Mouse (Mus musculus): Measurements from ENCODE around the gene 4930452B06Rik. TPM values are rescaled to one million over a fixed set of nuclear protein-coding genes. Genes with fewer than 3 reads are reported as not detected.
"Not testable (repeated sequence)": the region's sequence is repeated elsewhere in the genome, so short reads cannot be mapped to it uniquely, and the experiment has no call there.

4930452B06Rik gene
- polyA plus RNA-seq, 1 experiment from 2014 or later = 12.7 TPM

DNA sequence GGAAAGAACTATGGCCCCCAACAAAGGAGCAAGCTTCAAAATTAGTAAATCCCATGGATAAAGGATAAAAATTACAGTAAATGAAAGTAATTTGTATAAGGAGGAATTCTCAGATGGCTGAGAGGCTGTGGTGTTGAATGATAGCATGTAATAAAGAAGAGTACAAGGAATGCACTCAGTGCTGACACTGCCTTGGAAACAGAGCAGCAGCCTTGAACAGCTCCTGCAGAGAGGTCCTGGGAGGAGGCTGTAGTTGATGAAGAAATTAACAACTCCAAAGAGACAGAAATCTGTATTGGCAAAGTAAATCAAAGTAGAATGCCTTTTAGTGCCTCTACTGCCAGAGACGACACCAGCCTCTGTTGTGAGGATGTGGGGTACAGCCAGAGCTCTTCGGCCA, 61.1 kb downstream of the 4930452B06Rik start:
- no peak overlapping the region for H3K4me3 ChIP-seq (ENCODE audit: low read depth, low read length)
- WGBS = 86% methylated on average over 2 of the region's 2 CpGs
- H3K4me2 ChIP-seq = no peak overlapping the region
- ATAC-seq (ENCODE audit: low FRiP score) = no peak
- H3K27me3 ChIP-seq (ENCODE audit: control insufficient read depth, insufficient read depth, low read length) = no peaks in the 10 kb centered on the region
- no peaks in the 10 kb centered on the region for H3K9me3 ChIP-seq (ENCODE audit: control insufficient read depth, low read length)
- DNase-seq (ENCODE audit: low spot score, missing footprints) = no peak
- no peak overlapping the region for H3K9ac ChIP-seq (ENCODE audit: low read length)
- no peak overlapping the region for H3K27ac ChIP-seq (ENCODE audit: low read depth, low read length)
- no peaks in the 10 kb centered on the region for H3K36me3 ChIP-seq (ENCODE audit: control insufficient read depth, insufficient read depth, low read length)
- no peaks in the 10 kb centered on the region for H3K4me1 ChIP-seq (ENCODE audit: control insufficient read depth, insufficient read depth, low read length)

DNA sequence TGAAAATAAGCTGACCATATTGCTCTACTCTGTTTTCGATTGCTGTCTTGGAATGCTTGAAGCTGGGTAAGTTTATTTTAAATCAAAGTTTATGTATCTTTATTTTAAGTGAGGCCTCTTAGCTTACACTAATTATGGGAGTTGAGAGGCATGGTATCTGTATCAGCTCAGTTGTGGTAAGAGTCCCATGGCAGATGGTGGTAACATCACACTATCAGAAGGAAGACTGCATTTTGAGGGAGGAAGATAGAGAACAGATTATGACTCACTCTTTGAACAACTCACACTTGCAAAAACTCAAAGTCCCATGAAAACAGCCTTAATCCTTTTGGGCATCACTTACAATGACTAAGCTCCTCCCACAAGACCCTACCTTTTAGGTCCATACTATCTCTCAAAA, 81.0 kb downstream of the 4930452B06Rik start:
- Histone ChIP-seq H3K9ac (ENCODE audit: low read length) (no peak overlapping the region), H3K4me2 (no peak overlapping the region), H3K36me3 (ENCODE audit: control insufficient read depth, insufficient read depth, low read length) (no peaks in the 10 kb centered on the region), H3K9me3 (ENCODE audit: control insufficient read depth, low read length) (no peaks in the 10 kb centered on the region), H3K27ac (ENCODE audit: low read depth, low read length) (no peak overlapping the region), H3K27me3 (ENCODE audit: control insufficient read depth, insufficient read depth, low read length) (no peaks in the 10 kb centered on the region), H3K4me3 (ENCODE audit: low read depth, low read length) (no peak overlapping the region), H3K4me1 (ENCODE audit: control insufficient read depth, insufficient read depth, low read length) (no peaks in the 10 kb centered on the region)
- ATAC-seq (ENCODE audit: low FRiP score) (no peak), DNase-seq (ENCODE audit: low spot score, missing footprints) (no peak)
- WGBS = 95% methylated on average over 1 of the region's 1 CpGs

DNA sequence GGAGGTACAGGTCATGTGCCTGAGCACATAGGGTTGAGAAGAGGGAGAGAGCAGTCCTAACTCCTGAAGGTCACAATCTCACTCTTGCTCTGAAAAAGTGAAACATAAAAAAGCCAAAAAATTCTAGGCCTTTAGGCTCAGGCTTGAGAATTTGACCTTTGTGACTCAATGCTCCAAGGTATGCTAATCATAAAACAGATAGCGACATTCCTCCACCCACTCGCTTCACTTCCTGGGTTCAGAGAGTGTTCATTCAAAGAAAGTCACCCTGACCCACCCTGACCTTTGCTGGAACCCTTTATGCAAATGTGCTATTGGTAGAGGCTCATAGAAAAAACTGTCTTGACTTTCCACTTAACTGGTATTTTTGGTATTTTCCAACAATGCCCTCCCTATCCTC, 115.0 kb downstream of the 4930452B06Rik start:
- not testable (repeated sequence) for H3K27ac ChIP-seq (ENCODE audit: low read depth, low read length); H3K27me3 ChIP-seq (ENCODE audit: control insufficient read depth, insufficient read depth, low read length); H3K36me3 ChIP-seq (ENCODE audit: control insufficient read depth, insufficient read depth, low read length); H3K9ac ChIP-seq (ENCODE audit: low read length); H3K9me3 ChIP-seq (ENCODE audit: control insufficient read depth, low read length); H3K4me3 ChIP-seq (ENCODE audit: low read depth, low read length); ATAC-seq (ENCODE audit: low FRiP score); H3K4me1 ChIP-seq (ENCODE audit: control insufficient read depth, insufficient read depth, low read length); H3K4me2 ChIP-seq; DNase-seq (ENCODE audit: low spot score, missing footprints)
- WGBS = 92% methylated on average over 2 of the region's 2 CpGs

- H3K9ac ChIP-seq (ENCODE audit: low read length) = no peak overlapping the region
- H3K9me3 ChIP-seq (ENCODE audit: control insufficient read depth, low read length) = no peaks in the 10 kb centered on the region
- no peak overlapping the region for H3K27ac ChIP-seq (ENCODE audit: low read depth, low read length)
- DNase-seq (ENCODE audit: low spot score, missing footprints) (no peak), ATAC-seq (ENCODE audit: low FRiP score) (no peak)
- 80% methylated on average over 4 of the region's 4 CpGs for WGBS
- no peaks in the 10 kb centered on the region for H3K4me1 ChIP-seq (ENCODE audit: control insufficient read depth, insufficient read depth, low read length)
- H3K4me2 ChIP-seq = no peak overlapping the region
- H3K27me3 ChIP-seq (ENCODE audit: control insufficient read depth, insufficient read depth, low read length) = no peaks in the 10 kb centered on the region
- H3K36me3 ChIP-seq (ENCODE audit: control insufficient read depth, insufficient read depth, low read length) = no peaks in the 10 kb centered on the region
- H3K4me3 ChIP-seq (ENCODE audit: low read depth, low read length) = no peak overlapping the region
Measured at GRCm38 (mm10) chr14:8549108-8549507, 116.9 kb downstream of the 4930452B06Rik start.

DNA sequence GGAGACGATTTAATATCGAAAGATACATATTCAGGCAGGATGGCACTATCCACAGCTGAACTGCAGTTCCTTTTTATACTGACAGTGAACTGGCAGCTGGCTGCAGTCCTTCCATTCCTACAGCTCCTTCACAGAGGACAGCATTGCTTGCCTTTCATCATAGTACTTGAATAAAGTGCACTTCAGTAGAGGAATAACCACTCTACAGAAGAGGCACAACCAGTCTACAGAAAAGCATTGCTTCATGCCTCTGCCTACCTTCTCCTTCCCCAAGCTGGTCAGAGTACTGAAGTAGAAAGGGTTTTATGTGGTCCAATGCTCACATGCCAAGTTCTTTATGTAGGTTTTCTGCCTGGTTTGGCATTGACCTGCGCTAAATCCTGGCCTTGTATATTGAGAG, 130.0 kb downstream of the 4930452B06Rik start:
- ATAC-seq (ENCODE audit: low FRiP score) = no peak
- no peak overlapping the region for H3K9ac ChIP-seq (ENCODE audit: low read length)
- WGBS = 90% methylated on average over 3 of the region's 3 CpGs
- H3K4me3 ChIP-seq (ENCODE audit: low read depth, low read length) = no peak overlapping the region
- no peak for DNase-seq (ENCODE audit: low spot score, missing footprints)
- H3K27me3 ChIP-seq (ENCODE audit: control insufficient read depth, insufficient read depth, low read length) = no peaks in the 10 kb centered on the region
- H3K36me3 ChIP-seq (ENCODE audit: control insufficient read depth, insufficient read depth, low read length) = no peaks in the 10 kb centered on the region
- H3K27ac ChIP-seq (ENCODE audit: low read depth, low read length) = no peak overlapping the region
- H3K4me2 ChIP-seq = no peak overlapping the region
- H3K4me1 ChIP-seq (ENCODE audit: control insufficient read depth, insufficient read depth, low read length) = no peaks in the 10 kb centered on the region
- no peaks in the 10 kb centered on the region for H3K9me3 ChIP-seq (ENCODE audit: control insufficient read depth, low read length)

- H3K4me2 ChIP-seq = no peak overlapping the region
- H3K4me1 ChIP-seq (ENCODE audit: control insufficient read depth, insufficient read depth, low read length) = no peaks in the 10 kb centered on the region
- no peaks in the 10 kb centered on the region for H3K27me3 ChIP-seq (ENCODE audit: control insufficient read depth, insufficient read depth, low read length)
- no peaks in the 10 kb centered on the region for H3K36me3 ChIP-seq (ENCODE audit: control insufficient read depth, insufficient read depth, low read length)
- H3K4me3 ChIP-seq (ENCODE audit: low read depth, low read length) = no peak overlapping the region
- H3K9ac ChIP-seq (ENCODE audit: low read length) = no peak overlapping the region
- 90% methylated on average over 6 of the region's 6 CpGs for WGBS
- ATAC-seq (ENCODE audit: low FRiP score) = no peak
- H3K9me3 ChIP-seq (ENCODE audit: control insufficient read depth, low read length) = no peaks in the 10 kb centered on the region; the same call in 1 of the 2 replicates
- DNase-seq (ENCODE audit: low spot score, missing footprints) = no peak
- no peak overlapping the region for H3K27ac ChIP-seq (ENCODE audit: low read depth, low read length)
Measured at GRCm38 (mm10) chr14:8525232-8525631, 140.8 kb downstream of the 4930452B06Rik start.

GRCm38 (mm10) chr14:8517681-8518080, 148.4 kb downstream of the 4930452B06Rik start:
- H3K9ac ChIP-seq (ENCODE audit: low read length) = no peak overlapping the region
- no peak overlapping the region for H3K4me3 ChIP-seq (ENCODE audit: low read depth, low read length)
- H3K36me3 ChIP-seq (ENCODE audit: control insufficient read depth, insufficient read depth, low read length) = no peaks in the 10 kb centered on the region
- H3K9me3 ChIP-seq (ENCODE audit: control insufficient read depth, low read length) = no peaks in the 10 kb centered on the region
- 85% methylated on average over 6 of the region's 6 CpGs for WGBS
- DNase-seq (ENCODE audit: low spot score, missing footprints) (no peak), ATAC-seq (ENCODE audit: low FRiP score) (no peak)
- H3K27ac ChIP-seq (ENCODE audit: low read depth, low read length) = no peak overlapping the region
- H3K27me3 ChIP-seq (ENCODE audit: control insufficient read depth, insufficient read depth, low read length) = no peaks in the 10 kb centered on the region
- H3K4me2 ChIP-seq = no peak overlapping the region
- no peaks in the 10 kb centered on the region for H3K4me1 ChIP-seq (ENCODE audit: control insufficient read depth, insufficient read depth, low read length)

DNA sequence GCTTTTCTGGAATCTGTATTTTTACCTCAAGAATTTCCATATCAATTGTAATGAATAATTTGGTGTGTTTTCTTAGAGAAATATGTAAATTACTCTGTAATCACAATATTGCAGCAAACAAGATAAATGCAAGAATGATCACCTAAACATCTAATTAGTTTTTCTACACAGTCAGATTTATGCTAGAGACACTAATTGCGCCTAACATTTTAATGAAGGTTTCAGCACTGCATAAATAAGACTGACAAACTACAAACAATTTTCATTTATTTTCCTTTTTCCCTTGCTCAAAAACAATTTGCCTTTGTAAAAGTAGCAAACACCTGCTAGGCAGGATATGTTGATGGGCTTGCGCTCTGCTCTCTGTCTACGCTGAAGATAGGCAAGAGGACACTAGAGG, 152.0 kb downstream of the 4930452B06Rik start:
- H3K4me2 ChIP-seq = no peak overlapping the region
- DNase-seq (ENCODE audit: low spot score, missing footprints) = no peak
- no peak overlapping the region for H3K9ac ChIP-seq (ENCODE audit: low read length)
- no peak overlapping the region for H3K27ac ChIP-seq (ENCODE audit: low read depth, low read length)
- H3K9me3 ChIP-seq (ENCODE audit: control insufficient read depth, low read length) = no peaks in the 10 kb centered on the region
- ATAC-seq (ENCODE audit: low FRiP score) = no peak
- no peaks in the 10 kb centered on the region for H3K4me1 ChIP-seq (ENCODE audit: control insufficient read depth, insufficient read depth, low read length)
- H3K4me3 ChIP-seq (ENCODE audit: low read depth, low read length) = no peak overlapping the region
- H3K27me3 ChIP-seq (ENCODE audit: control insufficient read depth, insufficient read depth, low read length) = no peaks in the 10 kb centered on the region
- no peaks in the 10 kb centered on the region for H3K36me3 ChIP-seq (ENCODE audit: control insufficient read depth, insufficient read depth, low read length)
- 93% methylated on average over 3 of the region's 3 CpGs for WGBS

DNA sequence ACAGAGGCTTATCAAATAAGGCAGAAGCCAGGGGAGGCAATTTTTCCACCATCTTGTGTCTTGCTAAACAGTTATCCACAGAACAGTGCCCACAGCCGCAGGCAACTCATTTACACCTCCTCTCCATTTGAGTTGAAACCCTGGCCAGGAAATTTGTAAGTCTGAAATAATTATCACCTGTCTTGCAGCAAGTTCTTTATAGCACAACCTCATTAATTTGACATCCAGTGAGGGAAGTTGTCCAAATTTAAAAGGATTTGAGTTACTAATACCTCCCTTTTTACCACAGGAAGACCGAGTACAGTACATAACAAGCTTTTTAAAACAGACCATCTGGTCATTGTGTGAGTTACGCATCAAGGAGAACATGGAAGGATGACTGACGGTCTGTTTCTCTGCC, 154.8 kb downstream of the 4930452B06Rik start:
- H3K27ac ChIP-seq (ENCODE audit: low read depth, low read length) = no peak overlapping the region
- H3K9me3 ChIP-seq (ENCODE audit: control insufficient read depth, low read length) = no peaks in the 10 kb centered on the region
- ATAC-seq (ENCODE audit: low FRiP score) (no peak), DNase-seq (ENCODE audit: low spot score, missing footprints) (no peak)
- no peak overlapping the region for H3K4me2 ChIP-seq
- no peaks in the 10 kb centered on the region for H3K4me1 ChIP-seq (ENCODE audit: control insufficient read depth, insufficient read depth, low read length)
- no peaks in the 10 kb centered on the region for H3K27me3 ChIP-seq (ENCODE audit: control insufficient read depth, insufficient read depth, low read length)
- 85% methylated on average over 4 of the region's 4 CpGs for WGBS
- no peak overlapping the region for H3K9ac ChIP-seq (ENCODE audit: low read length)
- H3K4me3 ChIP-seq (ENCODE audit: low read depth, low read length) = no peak overlapping the region
- no peaks in the 10 kb centered on the region for H3K36me3 ChIP-seq (ENCODE audit: control insufficient read depth, insufficient read depth, low read length)
